Mouse (Mus musculus): ENCODE measurements around the gene Prune2.

DNA sequence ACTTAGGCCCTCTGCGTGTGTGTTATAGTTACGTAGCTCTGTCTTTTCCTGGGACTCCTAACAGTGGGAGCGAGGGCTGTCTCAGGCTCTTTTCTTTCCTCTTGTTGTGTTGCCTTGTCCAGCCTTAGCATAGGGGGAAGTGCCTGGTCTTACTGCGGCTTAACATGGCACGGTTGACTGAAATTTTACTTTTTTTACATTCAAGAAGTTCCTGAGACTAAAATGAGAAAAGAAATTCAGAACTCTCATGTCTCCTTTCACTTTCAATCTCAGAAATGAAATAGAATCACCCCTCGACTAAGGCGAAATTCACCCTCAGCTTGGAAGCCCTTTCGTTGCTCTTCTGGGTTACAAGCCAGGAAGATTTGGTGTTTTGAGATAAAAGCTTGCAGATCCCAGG, 295.5 kb downstream of the Prune2 start:
- TF ChIP-seq CTCF (IDR thresholded peaks at IDR 0.05): no peak
- no peak for TF ChIP-seq EP300 (IDR thresholded peaks at IDR 0.05)
